Mouse (Mus musculus) megakaryocyte, embryonic 14.5 days (primary cell): ENCODE data around the gene Ldb3.

ENCODE experiments used
- FLI1 ChIP-seq: IDR thresholded peaks from 2 replicates; pipeline ENCODE4 v1.6.1; 2012; ENCODE audit warnings: low read length, inconsistent platforms, mixed read lengths
- GATA1 ChIP-seq: IDR thresholded peaks from 3 replicates; pipeline ENCODE4 v1.6.1; 2012; ENCODE audit warnings: mixed read lengths, low read length, inconsistent platforms, borderline replicate concordance

DNA sequence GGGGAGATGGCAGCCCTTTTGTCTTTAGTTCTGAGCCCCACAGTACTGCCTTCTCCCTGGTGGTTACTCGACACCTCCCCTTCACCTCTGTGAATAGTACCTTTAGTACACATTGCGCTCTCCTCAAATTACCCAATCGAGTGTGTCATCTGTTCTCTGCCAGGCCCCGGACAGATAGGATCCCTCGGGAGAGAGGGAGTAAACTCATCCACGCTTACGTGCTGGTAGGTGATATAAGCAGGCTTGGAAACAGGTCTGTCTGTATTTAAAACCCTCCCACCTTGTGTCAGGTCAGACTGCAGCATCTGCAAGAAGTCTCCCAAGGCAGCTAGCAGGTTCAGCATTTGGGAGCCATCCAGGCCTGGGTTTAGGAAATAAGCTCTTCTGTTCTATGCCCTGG, 46.7 kb upstream of the Ldb3 start:
- TF ChIP-seq GATA1 (no peak), FLI1 (no peak)
